Mouse (Mus musculus): Measurements from ENCODE around the gene A330070K13Rik.

DNA sequence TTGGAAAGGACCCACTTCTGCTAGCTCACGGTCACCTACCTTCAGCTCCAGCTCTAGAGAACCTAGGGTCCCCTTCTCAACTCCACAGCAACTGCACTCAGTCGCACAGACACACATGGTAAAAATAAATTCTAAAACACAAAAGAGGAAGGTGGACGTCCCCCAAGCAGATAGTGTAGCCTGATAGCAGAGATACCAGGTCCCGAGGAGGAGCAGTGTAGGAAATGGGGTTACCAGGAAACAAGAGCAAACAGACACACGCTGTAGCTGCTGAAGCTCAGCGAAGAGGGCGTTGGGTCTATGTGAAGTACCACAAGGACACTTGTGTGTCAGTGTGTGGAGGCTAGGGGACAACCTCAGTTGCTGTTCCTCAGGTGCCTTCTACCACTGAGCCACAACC, 39.4 kb downstream of the A330070K13Rik start:
- TF ChIP-seq CTCF (IDR thresholded peaks at IDR 0.05; ENCODE audit: extremely low read depth, insufficient read length, insufficient replicate concordance, low read depth, low read length) (no peak), POLR2A (IDR thresholded peaks at IDR 0.05; ENCODE audit: low read depth, low read length) (no peak)
